Mouse (Mus musculus): Measurements from ENCODE around the gene Ripor1. TPM values are rescaled to one million over a fixed set of nuclear protein-coding genes. Genes with fewer than 3 reads are reported as not detected.
A peak's percentile ranks its signal among the peaks of the same experiment; 100 is the strongest.

The Ripor1 gene
- polyA plus RNA-seq, 1 experiment from 2014 or later = 18.6 TPM

DNA sequence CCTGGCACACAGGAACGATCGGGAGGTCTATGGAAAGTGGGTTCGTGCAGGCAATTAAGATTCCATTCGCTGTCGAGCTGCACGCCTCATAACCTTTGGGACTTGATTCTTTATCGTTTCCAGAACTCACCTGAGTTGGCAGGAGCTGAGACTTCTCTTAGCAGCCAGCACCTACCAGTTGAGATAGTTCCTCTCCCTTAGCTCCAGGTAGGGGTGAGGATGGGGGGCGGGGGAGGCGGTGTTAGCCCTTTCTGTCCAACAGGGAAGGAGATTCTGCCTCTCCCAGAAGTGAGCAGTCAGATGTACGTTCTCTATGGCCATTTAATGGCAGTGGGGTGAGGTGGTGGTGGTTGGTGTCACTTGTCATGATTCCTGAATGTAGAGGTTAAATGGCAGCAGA is 2.0 kb downstream of the Ripor1 start:
- no peaks in the 10 kb centered on the region for H3K36me3 ChIP-seq
- H3K4me1 ChIP-seq = peaks cover 25% of the 10 kb centered on the region
- 9% methylated on average over 10 of the region's 10 CpGs for WGBS
- H3K4me2 ChIP-seq = peak overlapping the region; percentile 98
- peak overlapping the region; percentile 89 for H3K9ac ChIP-seq
- H3K27ac ChIP-seq = peak overlapping the region; percentile 11; the same call in 1 of the 2 replicates
- H3K27me3 ChIP-seq = peaks cover 4% of the 10 kb centered on the region
- H3K9me3 ChIP-seq = no peaks in the 10 kb centered on the region
- no peak for ATAC-seq (ENCODE audit: insufficient number of reproducible peaks, insufficient read depth, low FRiP score, low TSS enrichment, low read depth)
- peak overlapping the region; percentile 82 for H3K4me3 ChIP-seq

- Histone ChIP-seq H3K4me2 (no peak overlapping the region), H3K9ac (no peak overlapping the region), H3K36me3 (no peaks in the 10 kb centered on the region), H3K4me1 (peaks cover 26% of the 10 kb centered on the region), H3K9me3 (no peaks in the 10 kb centered on the region), H3K27me3 (peaks cover 10% of the 10 kb centered on the region), H3K27ac (no peak overlapping the region), H3K4me3 (no peak overlapping the region)
- no peak for ATAC-seq (ENCODE audit: insufficient number of reproducible peaks, insufficient read depth, low FRiP score, low TSS enrichment, low read depth)
- 19% methylated on average over 4 of the region's 4 CpGs for WGBS
Measured at GRCm38 (mm10) chr8:105607684-105608083, 2.6 kb downstream of the Ripor1 start.

DNA sequence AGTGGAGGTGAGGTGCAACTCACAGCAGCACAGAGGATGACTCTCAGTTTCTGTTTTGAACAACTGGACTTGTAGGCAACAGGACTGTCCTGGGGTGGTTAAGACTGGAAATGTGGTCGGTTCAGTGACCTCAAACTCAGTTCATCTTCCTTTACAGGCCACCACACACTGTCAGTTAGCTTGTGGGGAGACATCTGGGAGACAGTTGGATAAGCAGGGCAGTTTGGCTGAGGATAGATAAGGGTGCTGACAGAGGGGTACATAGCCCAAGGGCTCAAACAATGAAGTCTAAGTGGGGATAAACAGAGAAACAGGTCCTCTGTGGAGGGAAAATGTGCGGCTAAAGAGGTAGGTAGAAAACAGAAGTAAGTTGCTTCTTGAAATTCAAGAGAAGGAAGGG is 4.3 kb downstream of the Ripor1 start:
- no peak overlapping the region for H3K4me3 ChIP-seq
- peaks cover 23% of the 10 kb centered on the region for H3K27me3 ChIP-seq
- no peaks in the 10 kb centered on the region for H3K36me3 ChIP-seq
- ATAC-seq (ENCODE audit: insufficient number of reproducible peaks, insufficient read depth, low FRiP score, low TSS enrichment, low read depth) = no peak
- WGBS = 64% methylated on average over 2 of the region's 2 CpGs
- no peak overlapping the region for H3K4me2 ChIP-seq
- no peak overlapping the region for H3K27ac ChIP-seq
- peaks cover 37% of the 10 kb centered on the region for H3K4me1 ChIP-seq
- H3K9me3 ChIP-seq = no peaks in the 10 kb centered on the region
- H3K9ac ChIP-seq = no peak overlapping the region

GRCm38 (mm10) chr8:105609771-105610170 is 4.7 kb downstream of the Ripor1 start:
- no peak overlapping the region for H3K4me2 ChIP-seq
- no peak for ATAC-seq (ENCODE audit: insufficient number of reproducible peaks, insufficient read depth, low FRiP score, low TSS enrichment, low read depth)
- peaks cover 37% of the 10 kb centered on the region for H3K4me1 ChIP-seq
- H3K9me3 ChIP-seq = no peaks in the 10 kb centered on the region
- no peaks in the 10 kb centered on the region; the same call in 1 of the 2 replicates for H3K36me3 ChIP-seq
- WGBS = 79% methylated on average over 4 of the region's 4 CpGs
- no peak overlapping the region for H3K27ac ChIP-seq
- H3K9ac ChIP-seq = no peak overlapping the region
- H3K27me3 ChIP-seq = peaks cover 27% of the 10 kb centered on the region
- no peak overlapping the region for H3K4me3 ChIP-seq

DNA sequence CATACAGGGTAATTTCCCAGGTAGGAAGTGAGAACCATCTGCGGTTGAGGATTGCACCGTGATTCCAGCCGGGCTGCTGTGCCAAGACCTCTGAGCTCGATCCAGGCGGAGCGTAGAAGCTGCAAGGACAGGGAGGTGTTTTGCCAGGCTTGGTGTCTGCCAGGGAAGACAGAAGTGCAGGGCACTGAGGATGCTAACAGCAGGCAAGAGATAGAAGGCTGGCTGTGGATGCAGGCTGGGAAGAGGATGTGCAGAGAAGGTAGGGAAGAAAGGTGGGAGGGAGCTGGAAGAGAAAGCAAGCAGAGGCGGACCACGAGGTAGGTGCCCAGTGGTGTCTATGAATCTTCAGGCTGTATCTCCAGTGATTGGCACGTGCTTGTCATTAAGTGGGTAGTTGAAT is 6.8 kb downstream of the Ripor1 start:
- no peak overlapping the region for H3K9ac ChIP-seq
- no peak for ATAC-seq (ENCODE audit: insufficient number of reproducible peaks, insufficient read depth, low FRiP score, low TSS enrichment, low read depth)
- H3K4me1 ChIP-seq = peaks cover 29% of the 10 kb centered on the region
- peaks cover 18% of the 10 kb centered on the region for H3K36me3 ChIP-seq
- H3K27ac ChIP-seq = no peak overlapping the region
- no peaks in the 10 kb centered on the region for H3K9me3 ChIP-seq
- H3K4me3 ChIP-seq = no peak overlapping the region
- no peak overlapping the region for H3K4me2 ChIP-seq
- 82% methylated on average over 9 of the region's 9 CpGs for WGBS
- H3K27me3 ChIP-seq = peaks cover 32% of the 10 kb centered on the region

DNA sequence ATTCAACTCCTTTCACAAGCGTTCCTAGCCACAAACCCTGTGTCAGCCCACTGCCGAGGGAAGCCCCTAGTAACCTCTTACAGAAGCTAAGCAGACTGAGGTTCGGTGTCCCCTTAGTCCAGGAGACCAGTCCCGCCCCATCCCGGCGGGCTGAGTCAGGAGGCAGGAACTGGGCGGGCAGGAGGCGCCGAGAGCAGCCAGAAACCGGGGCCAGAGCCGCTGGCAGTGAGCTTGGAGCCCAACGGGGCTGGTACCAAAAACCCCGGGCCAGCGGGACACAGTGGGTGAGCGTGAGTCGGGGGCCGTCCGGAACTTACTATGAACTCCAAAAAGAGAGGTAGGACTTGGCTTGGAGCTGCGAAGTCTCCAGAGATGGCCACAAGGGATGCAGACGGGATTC is 8.0 kb downstream of the Ripor1 start:
- Histone ChIP-seq H3K27ac (no peak overlapping the region), H3K4me2 (peak overlapping the region; percentile 80), H3K27me3 (peaks cover 32% of the 10 kb centered on the region), H3K9ac (peak overlapping the region; percentile 62), H3K4me3 (peak overlapping the region; percentile 49), H3K36me3 (peaks cover 30% of the 10 kb centered on the region), H3K9me3 (no peaks in the 10 kb centered on the region), H3K4me1 (peaks cover 23% of the 10 kb centered on the region)
- no peak for ATAC-seq (ENCODE audit: insufficient number of reproducible peaks, insufficient read depth, low FRiP score, low TSS enrichment, low read depth)
- WGBS = 5% methylated on average over 20 of the region's 20 CpGs

DNA sequence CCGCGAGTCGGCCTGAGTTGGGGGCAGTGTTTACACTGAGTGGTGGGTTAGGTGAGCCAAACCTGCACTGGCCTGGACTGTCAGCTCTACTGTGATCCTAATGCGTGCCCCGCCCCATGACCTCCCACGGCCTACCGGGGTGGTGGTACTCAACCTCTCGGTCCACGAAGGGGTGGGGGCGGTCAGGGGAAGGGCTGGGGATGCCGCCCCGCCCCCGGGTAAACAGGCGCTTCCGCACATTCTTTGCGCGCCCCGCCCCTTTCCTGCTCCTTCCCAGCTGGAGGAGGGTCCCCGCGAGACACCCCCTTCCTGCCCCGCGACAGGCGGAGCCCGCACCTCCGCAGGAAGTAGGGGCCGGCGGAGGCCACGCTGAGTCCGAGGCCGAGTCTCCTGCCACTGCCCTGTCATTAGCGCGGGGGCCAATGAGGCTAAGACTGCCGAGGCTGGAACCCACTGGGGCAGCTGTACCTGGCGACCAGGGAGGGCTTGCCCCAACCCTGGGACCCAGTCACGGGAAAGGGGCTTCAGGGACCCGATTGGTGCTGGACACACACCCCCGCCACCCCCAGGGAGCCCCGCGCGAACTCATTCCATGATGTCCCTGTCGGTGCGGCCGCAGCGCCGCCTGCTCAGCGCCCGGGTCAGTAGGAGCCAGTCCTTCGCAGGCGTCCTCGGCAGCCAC is 8.9 kb downstream of the Ripor1 start:
- H3K27ac ChIP-seq = no peak overlapping the region
- H3K36me3 ChIP-seq = peaks cover 40% of the 10 kb centered on the region
- WGBS = under 1% methylated on average over 50 of the region's 50 CpGs
- peak; percentile 34 for ATAC-seq (ENCODE audit: insufficient number of reproducible peaks, insufficient read depth, low FRiP score, low TSS enrichment, low read depth)
- H3K4me2 ChIP-seq = peak overlapping the region; percentile 80
- H3K27me3 ChIP-seq = peaks cover 32% of the 10 kb centered on the region
- H3K4me3 ChIP-seq = peak overlapping the region; percentile 49
- H3K9me3 ChIP-seq = no peaks in the 10 kb centered on the region
- peaks cover 23% of the 10 kb centered on the region for H3K4me1 ChIP-seq
- peak overlapping the region; percentile 71 for H3K9ac ChIP-seq

DNA sequence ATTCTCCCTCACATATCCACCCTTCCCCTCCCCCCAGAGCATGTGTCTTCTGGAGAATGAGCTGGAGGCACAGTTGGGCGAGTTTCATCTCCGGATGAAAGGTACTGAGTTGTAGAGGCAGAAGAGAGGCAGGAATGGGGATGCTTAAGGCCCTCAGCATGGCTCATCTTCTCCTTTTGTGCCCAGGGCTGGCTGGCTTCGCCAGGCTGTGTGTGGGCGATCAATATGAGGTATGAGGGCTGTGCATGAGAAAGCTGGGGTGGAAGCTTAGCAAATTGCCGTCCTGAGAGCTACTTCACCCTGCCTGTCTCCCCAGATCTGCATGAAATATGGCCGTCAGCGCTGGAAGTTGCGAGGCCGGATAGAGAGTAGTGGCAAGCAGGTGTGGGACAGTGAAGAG is 10.9 kb downstream of the Ripor1 start:
- Histone ChIP-seq H3K27ac (no peak overlapping the region), H3K9ac (no peak overlapping the region), H3K36me3 (peaks cover 59% of the 10 kb centered on the region), H3K4me3 (no peak overlapping the region), H3K4me2 (no peak overlapping the region), H3K9me3 (no peaks in the 10 kb centered on the region), H3K27me3 (peaks cover 32% of the 10 kb centered on the region), H3K4me1 (peaks cover 23% of the 10 kb centered on the region)
- WGBS = 93% methylated on average over 9 of the region's 9 CpGs
- no peak for ATAC-seq (ENCODE audit: insufficient number of reproducible peaks, insufficient read depth, low FRiP score, low TSS enrichment, low read depth)

GRCm38 (mm10) chr8:105617451-105618278 is 12.6 kb downstream of the Ripor1 start:
- Histone ChIP-seq H3K36me3 (peaks cover 77% of the 10 kb centered on the region), H3K27me3 (peaks cover 22% of the 10 kb centered on the region), H3K9ac (no peak overlapping the region), H3K27ac (no peak overlapping the region), H3K4me2 (no peak overlapping the region), H3K4me1 (peaks cover 28% of the 10 kb centered on the region), H3K4me3 (no peak overlapping the region), H3K9me3 (no peaks in the 10 kb centered on the region)
- no peak for ATAC-seq (ENCODE audit: insufficient number of reproducible peaks, insufficient read depth, low FRiP score, low TSS enrichment, low read depth)
- WGBS = 91% methylated on average over 21 of the region's 21 CpGs

GRCm38 (mm10) chr8:105618279-105618634 is 13.2 kb downstream of the Ripor1 start:
- peaks cover 28% of the 10 kb centered on the region for H3K4me1 ChIP-seq
- ATAC-seq (ENCODE audit: insufficient number of reproducible peaks, insufficient read depth, low FRiP score, low TSS enrichment, low read depth) = no peak
- WGBS = 84% methylated on average over 5 of the region's 5 CpGs
- no peak overlapping the region for H3K27ac ChIP-seq
- H3K9me3 ChIP-seq = no peaks in the 10 kb centered on the region
- peaks cover 16% of the 10 kb centered on the region for H3K27me3 ChIP-seq
- H3K9ac ChIP-seq = no peak overlapping the region
- H3K4me2 ChIP-seq = no peak overlapping the region
- H3K4me3 ChIP-seq = no peak overlapping the region
- H3K36me3 ChIP-seq = peaks cover 81% of the 10 kb centered on the region

DNA sequence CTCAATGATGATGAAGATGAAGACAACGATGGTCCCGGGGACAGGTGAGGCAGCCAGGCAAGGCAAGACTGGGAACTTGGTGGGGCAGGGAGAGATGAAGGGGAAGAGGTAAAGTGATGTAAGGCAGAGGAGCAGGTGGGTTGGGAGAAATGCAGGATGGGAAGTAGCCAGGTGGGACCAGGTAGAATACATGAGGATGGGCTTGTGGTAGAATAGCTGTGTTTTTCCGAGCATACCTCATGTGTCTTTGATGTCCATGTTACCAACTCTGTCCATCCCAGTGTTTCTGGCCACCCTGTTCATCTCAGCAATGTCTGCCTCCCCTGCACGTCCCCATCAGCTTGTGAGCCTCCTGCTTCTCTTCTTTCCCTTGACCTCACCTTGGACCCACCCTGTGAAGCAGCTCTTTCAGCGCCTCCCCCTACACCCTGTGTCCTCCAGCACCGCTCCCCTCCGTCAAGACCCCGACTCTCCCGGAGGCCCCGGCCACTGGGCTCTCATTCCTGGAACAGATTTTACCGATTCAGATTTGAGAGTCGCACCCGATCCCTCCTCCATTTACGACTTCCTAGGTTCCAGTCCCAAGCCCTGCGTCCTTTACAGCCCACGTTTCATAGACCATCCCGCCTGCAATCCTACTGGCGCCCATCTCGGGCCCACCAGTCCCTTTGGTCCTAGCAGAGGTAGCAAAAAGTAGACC is 14.0 kb downstream of the Ripor1 start:
- no peak overlapping the region for H3K9ac ChIP-seq
- no peak overlapping the region for H3K27ac ChIP-seq
- no peak overlapping the region for H3K4me3 ChIP-seq
- no peak overlapping the region for H3K4me2 ChIP-seq
- no peak for ATAC-seq (ENCODE audit: insufficient number of reproducible peaks, insufficient read depth, low FRiP score, low TSS enrichment, low read depth)
- 93% methylated on average over 19 of the region's 19 CpGs for WGBS
- H3K4me1 ChIP-seq = peaks cover 29% of the 10 kb centered on the region
- peaks cover 12% of the 10 kb centered on the region for H3K27me3 ChIP-seq
- peaks cover 88% of the 10 kb centered on the region for H3K36me3 ChIP-seq
- no peaks in the 10 kb centered on the region for H3K9me3 ChIP-seq

All from embryonic facial prominence, embryonic 13.5 days (tissue).